Mouse (Mus musculus) midbrain, embryonic 14.5 days (tissue): ENCODE results near the gene Prm1. TPM values are rescaled to one million over a fixed set of nuclear protein-coding genes. Genes with fewer than 3 reads are reported as not detected.

Experiments used
- ATAC-seq: fragments of 200-750 bp; cut with Nextera tagmentation; 2 replicates; pipeline ENCODE4 v1.8.0; 2017; ENCODE audit warnings: moderate number of reproducible peaks, moderate library complexity; ENCODE audit not compliant: low FRiP score, low TSS enrichment
- DNase-seq: peaks from one replicate; pipeline ENCODE4 v3.0.0-alpha.2; 2015
- H3K27ac ChIP-seq: fragments of 300-500 bp; sonication (generic); replicated peaks from 2 replicates; pipeline ENCODE4 v1.5.1; 2014; ENCODE audit warnings: mild to moderate bottlenecking, low read depth, low read length, moderate library complexity
- H3K27me3 ChIP-seq: fragments of 300-500 bp; sonication (generic); 2 replicates; pipeline ENCODE4 v1.6.1; 2014; ENCODE audit warnings: low read length, control low read depth, mixed read lengths; ENCODE audit not compliant: control insufficient read depth, insufficient read depth
- H3K36me3 ChIP-seq: fragments of 300-500 bp; sonication (generic); 2 replicates; pipeline ENCODE4 v1.6.1; 2014; ENCODE audit warnings: low read length, control low read depth; ENCODE audit not compliant: control insufficient read depth, insufficient read depth
- H3K4me1 ChIP-seq: fragments of 300-500 bp; sonication (generic); 2 replicates; pipeline ENCODE4 v1.6.1; 2014; ENCODE audit warnings: mild to moderate bottlenecking, antibody characterized with exemption, low read length, control low read depth; ENCODE audit not compliant: control insufficient read depth, insufficient read depth
- H3K4me2 ChIP-seq: fragments of 300-500 bp; sonication (generic); 2 replicates; pipeline ENCODE4 v1.6.1; 2014; ENCODE audit warnings: mild to moderate bottlenecking, low read length, moderate library complexity
- H3K4me3 ChIP-seq: fragments of 300-500 bp; sonication (generic); replicated peaks from 2 replicates; pipeline ENCODE4 v1.5.1; 2014; ENCODE audit warnings: low read depth, low read length
- H3K9ac ChIP-seq: fragments of 300-500 bp; sonication (generic); replicated peaks from 2 replicates; pipeline ENCODE4 v1.6.1; 2014; ENCODE audit warnings: mild to moderate bottlenecking, low read length, moderate library complexity
- H3K9me3 ChIP-seq: fragments of 300-500 bp; sonication (generic); 2 replicates; pipeline ENCODE4 v1.6.1; 2016; ENCODE audit warnings: low read length, control low read depth, mixed read lengths; ENCODE audit not compliant: control insufficient read depth
- WGBS: fragments of 180-500 bp; shearing (Covaris S2); extraction: QIAGEN DNeasy Blood & Tissue Kit; methylation state at CpG from one replicate; pipeline ENCODE4 v1.1.7; 2014; 5-methylcytosine and 5-hydroxymethylcytosine counted together
- polyA plus RNA-seq: library from polyadenylated mRNA; unstranded; fragments of >200 nt; fragmentation: Nextera tagmentation; extraction: Ambion mirVana; gene quantifications from 2 replicates; pipeline ENCODE4 v1.2.1, GENCODE M21; 2014

Gene Prm1
- polyA plus RNA-seq, 1 experiment from 2014 or later: not detected

DNA sequence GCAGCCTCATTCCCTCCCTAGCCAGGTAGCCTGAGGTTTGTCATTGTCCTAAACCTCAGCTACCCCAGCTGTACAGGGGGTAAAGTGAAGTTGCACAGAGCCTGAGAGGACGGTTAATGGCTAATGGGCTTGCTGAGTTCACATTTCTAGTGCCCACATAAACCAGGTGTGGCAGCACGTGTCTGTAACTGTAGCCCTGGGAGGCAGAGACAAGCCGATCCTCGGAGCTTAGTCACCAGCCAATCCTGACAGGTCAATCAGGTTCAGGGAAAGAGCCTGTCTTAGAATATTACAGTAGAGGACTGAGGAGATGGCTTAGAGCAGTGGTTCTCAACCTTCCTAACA is 22.8 kb upstream of the Prm1 start:
- ATAC-seq (no peak), DNase-seq (no peak)
- Histone ChIP-seq H3K36me3 (no peaks in the 10 kb centered on the region), H3K9me3 (no peaks in the 10 kb centered on the region), H3K4me2 (no peak overlapping the region), H3K27me3 (no peaks in the 10 kb centered on the region), H3K4me1 (no peaks in the 10 kb centered on the region), H3K27ac (no peak overlapping the region), H3K9ac (no peak overlapping the region), H3K4me3 (no peak overlapping the region)
- 81% methylated on average over 4 of the region's 4 CpGs for WGBS

GRCm38 (mm10) chr16:10827766-10828460 is 22.3 kb upstream of the Prm1 start:
- Histone ChIP-seq H3K27me3 (no peaks in the 10 kb centered on the region), H3K4me2 (no peak overlapping the region), H3K4me3 (no peak overlapping the region), H3K9me3 (no peaks in the 10 kb centered on the region), H3K9ac (no peak overlapping the region), H3K4me1 (no peaks in the 10 kb centered on the region), H3K36me3 (no peaks in the 10 kb centered on the region), H3K27ac (no peak overlapping the region)
- 85% methylated on average over 7 of the region's 7 CpGs for WGBS
- no peak for DNase-seq
- ATAC-seq: no peak

DNA sequence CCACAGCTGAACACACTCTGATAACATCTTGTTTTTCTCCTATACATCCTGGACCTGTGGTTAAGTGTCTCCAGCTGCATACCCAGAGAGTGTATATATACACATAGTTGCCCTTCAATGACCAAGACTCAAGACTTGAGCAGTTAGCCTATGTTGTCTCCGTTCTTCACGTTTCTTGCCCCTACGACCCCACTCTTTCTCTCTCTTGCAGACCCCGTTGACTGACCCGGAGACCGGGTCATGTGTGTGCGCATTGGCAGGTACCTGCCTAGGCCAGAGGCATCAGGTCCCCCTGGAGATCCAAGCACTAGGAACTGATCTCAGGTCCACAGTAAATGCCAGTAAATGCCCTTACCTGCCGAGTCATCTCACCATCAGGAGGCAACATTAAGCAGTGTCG is 21.6 kb upstream of the Prm1 start:
- H3K36me3 ChIP-seq: no peaks in the 10 kb centered on the region
- no peak overlapping the region for H3K4me2 ChIP-seq
- H3K27me3 ChIP-seq: no peaks in the 10 kb centered on the region
- no peak for ATAC-seq
- no peaks in the 10 kb centered on the region for H3K9me3 ChIP-seq
- DNase-seq: no peak
- 91% methylated on average over 9 of the region's 9 CpGs for WGBS
- no peak overlapping the region for H3K4me3 ChIP-seq
- no peaks in the 10 kb centered on the region for H3K4me1 ChIP-seq
- no peak overlapping the region for H3K9ac ChIP-seq
- H3K27ac ChIP-seq: no peak overlapping the region

GRCm38 (mm10) chr16:10825840-10826239 is 20.2 kb upstream of the Prm1 start:
- Histone ChIP-seq H3K4me2 (no peak overlapping the region), H3K36me3 (no peaks in the 10 kb centered on the region), H3K27me3 (no peaks in the 10 kb centered on the region), H3K27ac (no peak overlapping the region), H3K4me3 (no peak overlapping the region), H3K9ac (no peak overlapping the region), H3K4me1 (no peaks in the 10 kb centered on the region), H3K9me3 (no peaks in the 10 kb centered on the region)
- no peak for DNase-seq
- WGBS: 90% methylated on average over 4 of the region's 4 CpGs
- ATAC-seq: no peak

DNA sequence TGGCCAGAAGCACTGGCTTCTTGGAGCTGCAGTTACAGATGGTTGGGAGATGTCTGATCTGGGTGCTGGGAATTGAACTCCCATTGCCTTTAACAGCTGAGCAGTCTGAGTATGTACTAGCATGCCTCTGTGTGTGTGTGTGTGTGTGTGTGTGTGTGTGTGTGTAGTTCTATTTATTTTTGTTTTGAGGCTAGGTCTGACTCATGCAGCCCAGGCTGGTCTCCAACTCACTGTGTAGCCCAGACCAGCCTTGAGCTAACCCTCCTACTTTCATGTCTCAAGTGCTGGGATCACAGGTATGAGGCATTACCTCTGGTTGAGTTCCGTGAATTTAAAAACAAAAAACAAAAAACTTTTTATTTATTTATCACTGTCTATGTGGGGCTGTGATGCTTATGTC is 18.9 kb upstream of the Prm1 start:
- Histone ChIP-seq H3K9ac (no peak overlapping the region), H3K4me2 (no peak overlapping the region), H3K4me1 (no peaks in the 10 kb centered on the region), H3K27ac (no peak overlapping the region), H3K27me3 (no peaks in the 10 kb centered on the region), H3K4me3 (no peak overlapping the region), H3K36me3 (no peaks in the 10 kb centered on the region), H3K9me3 (no peaks in the 10 kb centered on the region)
- ATAC-seq: no peak
- WGBS: 94% methylated on average over 1 of the region's 1 CpGs
- no peak for DNase-seq

DNA sequence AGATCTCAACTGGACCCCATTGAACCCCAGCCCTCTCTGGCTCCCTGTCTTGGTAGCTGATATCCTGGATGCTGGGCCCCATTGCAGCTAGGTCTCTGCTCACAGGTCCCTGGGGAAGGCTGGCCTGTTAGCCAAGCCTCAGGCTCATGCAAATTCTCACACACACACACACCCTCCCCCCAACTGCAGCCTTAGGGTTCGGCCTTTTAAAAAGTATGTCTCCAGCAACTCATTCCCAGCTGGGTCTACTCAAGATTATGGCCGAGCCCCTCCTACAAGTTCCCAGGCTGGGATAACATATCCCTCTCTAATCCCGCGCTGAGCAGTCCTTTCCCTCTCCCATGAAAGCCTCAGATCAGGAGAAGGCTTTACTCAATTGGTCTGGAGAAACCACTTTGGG is 15.7 kb upstream of the Prm1 start:
- H3K9me3 ChIP-seq: no peaks in the 10 kb centered on the region
- no peak for DNase-seq
- H3K4me2 ChIP-seq: no peak overlapping the region
- no peaks in the 10 kb centered on the region for H3K36me3 ChIP-seq
- H3K4me1 ChIP-seq: no peaks in the 10 kb centered on the region
- H3K27ac ChIP-seq: no peak overlapping the region
- ATAC-seq: no peak
- WGBS: 67% methylated on average over 4 of the region's 4 CpGs
- no peaks in the 10 kb centered on the region for H3K27me3 ChIP-seq
- no peak overlapping the region for H3K4me3 ChIP-seq
- no peak overlapping the region for H3K9ac ChIP-seq

DNA sequence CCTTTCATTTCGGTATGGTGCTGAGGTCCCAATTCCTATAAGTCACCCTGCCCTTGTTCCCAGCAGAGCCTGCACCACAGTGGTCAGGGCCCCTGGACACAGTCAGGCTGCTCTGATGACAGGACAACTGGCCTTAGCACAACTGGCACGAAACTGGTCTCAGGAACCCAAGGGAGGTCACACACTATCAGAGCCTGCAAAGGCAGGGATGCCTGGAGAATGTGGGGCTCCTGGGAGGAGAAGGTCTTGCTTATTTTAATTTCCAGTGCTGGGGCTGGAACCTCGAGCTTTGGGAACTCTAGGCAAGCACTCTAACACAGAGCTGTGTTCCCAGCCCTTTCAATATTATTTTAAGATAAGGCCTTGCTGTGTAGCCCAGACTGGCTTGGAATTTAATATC is 14.3 kb upstream of the Prm1 start:
- 83% methylated on average over 3 of the region's 3 CpGs for WGBS
- Histone ChIP-seq H3K4me2 (no peak overlapping the region), H3K9ac (no peak overlapping the region), H3K4me1 (no peaks in the 10 kb centered on the region), H3K4me3 (no peak overlapping the region), H3K36me3 (no peaks in the 10 kb centered on the region), H3K9me3 (no peaks in the 10 kb centered on the region), H3K27ac (no peak overlapping the region), H3K27me3 (no peaks in the 10 kb centered on the region)
- DNase-seq: no peak
- no peak for ATAC-seq

DNA sequence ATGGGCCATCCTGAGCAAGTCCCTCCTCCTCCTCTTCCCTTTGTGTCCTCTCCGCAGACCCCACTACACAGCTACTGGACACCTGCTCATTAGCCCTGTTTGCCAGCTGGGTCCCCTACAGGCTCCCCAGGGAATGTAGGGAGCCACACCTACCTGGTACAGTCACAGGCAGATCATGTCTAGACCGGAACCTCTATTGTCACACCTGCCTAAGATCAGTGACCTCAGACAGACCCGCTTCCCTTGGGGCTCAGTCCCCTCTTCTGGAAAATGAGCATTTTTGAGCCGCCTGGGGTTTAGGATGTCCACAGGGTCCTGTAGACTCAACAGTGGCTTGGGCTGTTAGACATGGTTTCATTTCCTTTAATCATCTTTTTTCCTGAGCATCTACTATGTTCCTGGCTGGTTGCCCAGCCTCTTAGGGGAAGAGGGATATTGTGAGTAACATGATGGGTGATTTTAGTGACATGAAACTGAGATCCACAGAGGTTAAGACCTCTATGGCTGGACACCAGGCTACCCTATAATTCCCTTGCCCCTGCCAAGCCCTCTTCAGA is 13.0 kb upstream of the Prm1 start:
- Histone ChIP-seq H3K27me3 (no peaks in the 10 kb centered on the region), H3K27ac (no peak overlapping the region), H3K9ac (no peak overlapping the region), H3K4me1 (no peaks in the 10 kb centered on the region), H3K36me3 (no peaks in the 10 kb centered on the region), H3K9me3 (no peaks in the 10 kb centered on the region), H3K4me2 (no peak overlapping the region), H3K4me3 (no peak overlapping the region)
- no peak for ATAC-seq
- WGBS: 74% methylated on average over 4 of the region's 4 CpGs
- DNase-seq: no peak

GRCm38 (mm10) chr16:10814864-10815263 is 9.2 kb upstream of the Prm1 start:
- Histone ChIP-seq H3K4me2 (no peak overlapping the region), H3K4me1 (no peaks in the 10 kb centered on the region), H3K9me3 (no peaks in the 10 kb centered on the region), H3K27me3 (no peaks in the 10 kb centered on the region), H3K9ac (no peak overlapping the region), H3K36me3 (no peaks in the 10 kb centered on the region), H3K27ac (no peak overlapping the region), H3K4me3 (no peak overlapping the region)
- 95% methylated on average over 4 of the region's 4 CpGs for WGBS
- ATAC-seq (no peak), DNase-seq (no peak)
